Mouse (Mus musculus): ENCODE results near the gene Tmem221. TPM values are rescaled to one million over a fixed set of nuclear protein-coding genes. Genes with fewer than 3 reads are reported as not detected.
"Not testable (repeated sequence)": the region's sequence is repeated elsewhere in the genome, so short reads cannot be mapped to it uniquely, and the experiment has no call there.

Gene Tmem221
- polyA plus RNA-seq, 1 experiment from 2014 or later, result 0.56 TPM

DNA sequence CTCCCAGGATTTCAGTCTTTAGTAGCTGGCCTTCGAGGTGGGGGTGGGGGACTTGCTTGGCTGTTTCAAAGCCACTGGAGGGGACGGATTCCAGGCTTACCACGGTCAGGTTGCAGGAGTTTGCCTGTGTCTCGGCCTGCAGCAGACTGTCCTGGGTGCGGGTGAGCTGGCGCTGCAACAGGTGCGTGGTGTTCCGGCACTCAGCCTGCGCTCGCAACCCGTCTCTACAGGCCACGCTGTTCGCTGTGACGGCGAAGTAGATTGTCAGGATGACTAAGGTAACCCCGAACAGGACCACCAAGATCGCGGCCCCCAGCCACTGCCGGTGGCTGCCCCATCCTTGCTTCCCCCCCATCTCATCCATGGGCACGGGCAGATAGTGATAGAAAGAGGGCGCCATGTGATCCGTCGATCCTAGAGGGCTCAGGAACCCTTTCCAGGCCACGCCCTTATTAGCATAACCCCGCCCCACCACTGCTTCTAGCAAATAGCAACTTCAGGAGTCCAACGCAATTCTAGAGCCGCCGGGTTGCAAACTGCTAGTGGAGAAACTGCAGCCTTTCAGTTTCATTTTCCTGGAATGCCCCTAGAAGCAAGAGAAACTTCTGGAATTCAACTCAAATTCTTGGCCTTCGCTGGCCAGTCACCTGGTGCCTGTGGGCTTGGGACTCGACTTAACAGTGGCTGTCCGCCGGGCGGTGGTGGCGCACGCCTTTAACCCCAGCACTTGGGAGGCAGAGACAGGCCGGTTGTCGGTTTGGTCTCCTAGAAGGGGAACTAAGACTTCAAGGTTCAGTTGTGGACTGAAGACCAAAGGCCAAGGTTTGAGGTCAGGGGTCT, 21.4 kb downstream of the Tmem221 start, which contains the start of gene Bst2:
Bst2 (minus strand) TSS at position 429 of the 840 bp plus-strand sequence.
- H3K27ac ChIP-seq, result no peak within 1 kb of the TSS
- peak within 1 kb of the TSS; percentile 51 for H3K4me2 ChIP-seq (replicated peaks)
- H3K9ac ChIP-seq, result no peak within 1 kb of the TSS
- peak within 1 kb of the TSS; percentile 26 for H3K4me3 ChIP-seq
- H3K36me3 ChIP-seq, result no peaks in the 10 kb centered on the region
- no peak for ATAC-seq (ENCODE audit: low FRiP score)
- peaks cover 40% of the 10 kb centered on the region for H3K27me3 ChIP-seq
- 3% methylated on average over 37 of the region's 37 CpGs for WGBS
- H3K4me1 ChIP-seq, result peaks cover 7% of the 10 kb centered on the region; the same call in 1 of the 2 replicates
- H3K9me3 ChIP-seq (replicated peaks), result no peaks in the 10 kb centered on the region

DNA sequence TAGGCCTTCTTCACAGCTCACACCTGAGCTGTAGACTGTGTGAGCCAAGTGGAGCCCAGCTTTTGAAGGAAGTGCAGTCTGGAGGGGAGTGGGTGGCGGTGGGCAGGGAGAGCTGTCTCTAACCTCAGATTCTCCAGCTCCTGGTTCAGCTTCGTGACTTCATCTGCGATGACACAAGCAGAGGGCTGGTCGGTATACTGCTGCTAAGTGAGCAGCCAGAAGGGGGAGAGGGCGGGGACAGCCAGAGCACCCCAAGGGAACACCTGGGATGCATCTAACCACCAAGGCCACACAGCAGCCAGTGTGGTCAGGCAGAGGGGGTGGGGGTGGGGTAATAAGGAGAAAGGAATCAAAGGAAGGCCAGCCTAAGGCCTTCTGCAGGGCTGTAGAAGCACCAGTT, 23.0 kb downstream of the Tmem221 start:
- Histone ChIP-seq H3K9ac (no peak overlapping the region), H3K4me1 (peaks cover 7% of the 10 kb centered on the region; the same call in 1 of the 2 replicates), H3K27me3 (peaks cover 40% of the 10 kb centered on the region), H3K4me3 (no peak overlapping the region), H3K36me3 (no peaks in the 10 kb centered on the region), H3K27ac (no peak overlapping the region), H3K4me2 (replicated peaks) (no peak overlapping the region), H3K9me3 (replicated peaks) (no peaks in the 10 kb centered on the region)
- ATAC-seq (ENCODE audit: low FRiP score), result no peak
- 58% methylated on average over 5 of the region's 5 CpGs for WGBS

DNA sequence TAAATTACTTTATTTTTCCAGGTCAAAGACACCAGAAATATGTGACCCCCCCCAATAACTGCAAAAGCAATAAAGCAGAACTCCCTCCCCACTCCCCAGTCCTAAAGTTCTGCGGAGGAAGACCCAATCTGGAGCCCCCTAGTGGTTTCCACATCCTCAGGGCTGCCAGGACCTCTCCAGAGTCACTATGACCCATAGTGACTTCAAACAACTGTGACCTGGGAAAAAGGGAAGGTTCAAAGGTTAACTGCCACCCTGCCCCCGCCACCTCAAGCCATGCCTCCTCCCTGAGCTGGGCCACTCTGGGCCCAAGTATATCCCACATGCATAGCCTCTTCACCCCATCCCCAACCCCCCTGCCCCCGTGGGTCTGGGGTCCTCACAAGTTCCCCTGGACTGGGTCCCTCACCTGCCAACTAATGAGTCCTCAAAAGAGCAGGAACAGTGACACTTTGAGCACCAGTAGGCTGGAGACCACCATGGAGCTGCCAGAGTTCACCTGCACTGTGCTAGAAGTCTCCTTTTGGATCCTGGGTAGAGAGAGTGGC, 24.3 kb downstream of the Tmem221 start:
- H3K4me2 ChIP-seq (replicated peaks), result no peak overlapping the region
- peaks cover 7% of the 10 kb centered on the region; the same call in 1 of the 2 replicates for H3K4me1 ChIP-seq
- peaks cover 35% of the 10 kb centered on the region for H3K27me3 ChIP-seq
- no peak for ATAC-seq (ENCODE audit: low FRiP score)
- no peak overlapping the region for H3K27ac ChIP-seq
- WGBS, result 35% methylated on average over 3 of the region's 3 CpGs
- no peaks in the 10 kb centered on the region for H3K9me3 ChIP-seq (replicated peaks)
- no peak overlapping the region for H3K9ac ChIP-seq
- H3K4me3 ChIP-seq, result no peak overlapping the region
- no peaks in the 10 kb centered on the region for H3K36me3 ChIP-seq

DNA sequence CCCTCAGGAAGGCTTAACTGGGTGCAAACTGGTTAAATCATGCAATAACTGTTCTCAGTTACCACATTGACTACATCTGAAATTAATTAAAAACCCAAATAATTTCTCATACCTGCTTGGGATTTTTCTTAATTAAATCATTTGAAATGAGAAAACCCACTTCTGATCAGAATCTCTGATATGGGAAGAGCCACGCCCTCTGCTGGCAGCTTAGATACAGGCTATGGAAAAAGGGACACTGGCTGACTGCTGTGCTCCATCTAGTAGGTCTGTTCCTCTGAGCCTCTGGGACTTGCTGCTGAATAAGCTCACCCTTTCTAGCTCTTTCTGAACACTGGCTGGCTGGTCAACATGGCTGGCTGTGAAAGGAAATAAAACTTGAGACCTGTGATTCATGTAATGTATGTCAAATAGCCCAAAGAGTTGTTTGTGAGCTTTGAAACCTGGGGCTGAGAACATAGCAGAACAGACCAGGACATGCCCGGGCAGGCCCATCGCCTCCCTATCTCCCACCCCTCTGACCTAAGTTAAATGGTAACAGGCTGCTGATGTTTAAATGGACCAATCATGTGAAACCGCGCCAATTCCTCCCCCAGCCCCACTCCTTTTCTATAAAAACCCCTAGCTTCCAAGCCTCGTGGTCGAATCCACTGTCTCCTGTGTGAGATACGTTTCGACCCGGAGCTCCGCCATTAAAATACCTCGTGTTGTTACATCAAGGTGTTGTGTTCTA, 27.8 kb downstream of the Tmem221 start:
- not testable (repeated sequence) for H3K27ac ChIP-seq; H3K9me3 ChIP-seq (replicated peaks); H3K4me2 ChIP-seq (replicated peaks); H3K9ac ChIP-seq; H3K36me3 ChIP-seq; ATAC-seq (ENCODE audit: low FRiP score); H3K4me3 ChIP-seq; H3K4me1 ChIP-seq
- peaks cover 34% of the 10 kb centered on the region for H3K27me3 ChIP-seq
- 74% methylated on average over 6 of the region's 12 CpGs for WGBS

DNA sequence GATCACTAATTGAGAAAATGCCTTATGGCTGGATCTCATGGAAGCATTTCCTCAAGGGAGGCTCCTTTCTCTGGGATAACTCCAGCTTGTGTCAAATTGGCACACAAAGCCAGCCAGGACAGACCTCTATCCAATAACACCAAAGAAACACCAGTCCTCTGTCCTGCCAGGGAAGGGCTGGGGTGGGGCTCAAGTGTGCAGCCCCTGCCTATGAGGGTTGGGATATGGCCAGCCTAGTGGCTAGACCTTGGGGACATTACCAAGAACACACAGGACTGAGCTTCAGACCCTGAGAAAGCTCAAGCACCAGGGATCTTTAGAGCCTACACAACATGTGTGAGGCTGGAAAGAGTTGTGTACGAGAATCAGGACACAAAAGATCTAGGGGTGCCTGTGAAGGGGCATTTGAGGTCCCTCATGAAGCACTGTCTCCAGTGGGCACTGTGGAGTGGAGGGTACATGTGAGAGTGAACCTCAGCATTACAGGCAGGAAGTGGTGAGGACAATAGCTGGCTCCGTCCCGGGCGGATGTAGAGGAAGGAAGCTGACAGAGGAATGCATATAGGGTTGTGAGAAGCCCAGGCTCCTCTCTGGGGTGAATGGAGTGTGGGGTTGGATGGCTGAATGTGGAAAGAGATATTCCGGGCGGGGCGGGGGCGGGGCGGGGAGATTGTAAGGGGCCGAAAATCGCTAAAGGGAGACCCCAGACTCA, 30.2 kb downstream of the Tmem221 start:
- Histone ChIP-seq H3K27me3 (peaks cover 53% of the 10 kb centered on the region), H3K9ac (no peak overlapping the region), H3K4me1 (peaks cover 16% of the 10 kb centered on the region), H3K27ac (no peak overlapping the region), H3K4me2 (replicated peaks) (no peak overlapping the region), H3K36me3 (no peaks in the 10 kb centered on the region), H3K4me3 (no peak overlapping the region), H3K9me3 (replicated peaks) (no peaks in the 10 kb centered on the region)
- no peak for ATAC-seq (ENCODE audit: low FRiP score)
- 82% methylated on average over 11 of the region's 11 CpGs for WGBS

DNA sequence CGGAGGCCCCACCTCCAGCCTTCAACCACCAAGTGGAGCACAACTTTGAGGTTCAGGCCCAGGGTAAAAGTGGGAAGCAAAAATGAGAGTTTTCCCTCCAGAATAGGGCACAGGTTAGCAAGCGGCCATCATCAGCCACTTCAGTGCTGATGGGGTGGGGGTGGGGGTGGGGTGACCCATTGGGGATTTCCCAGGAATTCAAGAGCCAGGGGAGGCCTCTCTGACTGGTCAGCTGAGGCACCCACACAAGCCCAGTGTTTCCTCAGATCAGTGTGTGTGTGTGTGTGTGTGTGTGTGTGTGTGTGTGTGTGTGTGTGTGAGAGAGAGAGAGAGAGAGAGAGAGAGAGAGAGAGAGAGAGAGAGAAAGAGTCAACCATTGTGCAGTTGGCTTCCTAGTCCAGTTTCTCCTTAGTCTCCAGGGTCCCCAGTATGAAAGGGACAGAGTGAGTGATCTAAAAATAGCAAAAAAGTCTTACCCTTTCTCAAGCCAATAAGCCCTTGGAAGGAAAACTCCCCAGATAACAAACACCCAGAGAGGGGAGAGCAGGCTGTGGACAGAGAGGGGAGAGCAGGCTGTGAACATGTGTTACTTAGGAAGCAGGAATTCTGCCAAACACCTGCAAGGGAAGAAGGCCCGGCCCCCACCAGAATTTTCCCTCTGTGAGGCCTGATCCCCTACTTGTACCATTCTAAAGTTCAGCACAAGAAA, 31.4 kb downstream of the Tmem221 start:
- ATAC-seq (ENCODE audit: low FRiP score), result no peak
- Histone ChIP-seq H3K27me3 (peaks cover 56% of the 10 kb centered on the region), H3K27ac (no peak overlapping the region), H3K36me3 (no peaks in the 10 kb centered on the region), H3K9me3 (replicated peaks) (no peaks in the 10 kb centered on the region), H3K4me1 (peaks cover 16% of the 10 kb centered on the region), H3K4me2 (replicated peaks) (no peak overlapping the region), H3K4me3 (no peak overlapping the region), H3K9ac (no peak overlapping the region)
- 29% methylated on average over 3 of the region's 3 CpGs for WGBS

DNA sequence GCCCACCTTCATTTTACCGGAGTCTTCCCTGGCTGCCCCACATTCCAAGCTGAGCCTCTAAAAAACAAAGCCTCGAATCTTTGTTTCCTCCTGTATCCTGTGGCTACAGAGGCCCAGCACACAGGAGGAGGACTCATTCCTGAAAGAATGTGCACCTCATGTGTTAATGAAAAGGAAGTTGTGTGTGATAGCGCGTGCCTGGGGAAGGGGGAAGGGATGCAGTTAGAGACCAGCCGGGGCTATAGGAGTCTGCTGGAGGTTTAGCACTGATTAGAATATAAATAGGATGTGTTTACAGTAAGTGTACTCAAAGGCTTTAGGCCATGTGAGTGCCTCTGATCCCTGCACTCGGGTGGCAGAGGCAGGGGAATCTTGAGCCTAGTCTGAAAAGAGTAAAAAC, 32.4 kb downstream of the Tmem221 start:
- no peak for ATAC-seq (ENCODE audit: low FRiP score)
- WGBS, result 1% methylated on average over 6 of the region's 6 CpGs
- Histone ChIP-seq H3K4me2 (replicated peaks) (no peak overlapping the region), H3K4me1 (peaks cover 18% of the 10 kb centered on the region), H3K36me3 (no peaks in the 10 kb centered on the region), H3K9me3 (replicated peaks) (no peaks in the 10 kb centered on the region), H3K27ac (no peak overlapping the region), H3K27me3 (peaks cover 56% of the 10 kb centered on the region), H3K4me3 (no peak overlapping the region), H3K9ac (no peak overlapping the region)

DNA sequence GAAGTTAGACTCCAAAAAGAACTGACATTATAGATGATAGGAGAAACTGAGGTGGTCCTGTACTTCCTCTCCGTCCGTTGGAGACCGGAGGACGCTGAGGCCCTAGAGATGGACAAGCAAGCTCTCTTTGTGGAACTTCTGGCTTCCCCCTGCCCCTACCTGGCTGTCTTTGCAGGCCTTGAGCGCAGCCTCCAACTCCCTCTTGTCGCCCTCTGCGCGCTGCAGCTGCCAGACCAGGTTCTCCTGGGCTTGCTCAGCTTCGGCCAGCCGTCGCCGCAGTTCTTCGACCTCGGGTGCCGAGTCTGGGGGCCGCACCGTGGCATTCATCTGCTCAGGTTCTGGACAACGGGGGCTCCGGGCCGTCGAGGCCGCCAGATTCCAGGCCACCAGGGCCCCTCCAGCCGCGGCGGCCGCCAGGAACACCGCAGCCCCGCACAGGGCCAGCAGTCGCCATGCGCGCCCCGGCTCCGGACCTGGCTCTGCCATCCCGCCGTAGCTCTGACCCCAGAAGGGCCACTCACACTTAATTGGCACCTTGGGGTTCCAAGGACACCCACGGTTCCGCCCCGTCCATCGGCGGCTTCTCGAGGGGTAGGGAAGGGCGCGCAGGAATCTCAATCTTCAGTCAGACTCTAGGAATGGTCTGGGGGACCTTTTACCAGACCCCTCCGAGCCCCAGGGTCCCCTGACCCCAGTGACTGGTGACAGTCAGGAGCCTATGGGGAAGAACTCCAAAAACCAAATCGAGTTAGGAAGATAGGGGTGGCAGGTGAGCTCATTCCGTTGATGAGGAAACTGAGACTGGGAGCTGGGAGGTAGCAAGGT, 33.2 kb downstream of the Tmem221 start, which contains the start of gene Ccdc194:
Ccdc194 (minus strand) TSS at position 486 of the 825 bp plus-strand sequence.
- ATAC-seq (ENCODE audit: low FRiP score), result no peak
- Histone ChIP-seq H3K4me1 (peaks cover 18% of the 10 kb centered on the region), H3K9me3 (replicated peaks) (no peaks in the 10 kb centered on the region), H3K27me3 (peaks cover 56% of the 10 kb centered on the region), H3K27ac (no peak within 1 kb of the TSS), H3K4me3 (peak within 1 kb of the TSS; percentile 12; the same call in 1 of the 2 replicates), H3K9ac (no peak within 1 kb of the TSS), H3K36me3 (no peaks in the 10 kb centered on the region), H3K4me2 (replicated peaks) (peak within 1 kb of the TSS; percentile 22; the same call in 1 of the 2 replicates)
- WGBS, result 4% methylated on average over 46 of the region's 46 CpGs

DNA sequence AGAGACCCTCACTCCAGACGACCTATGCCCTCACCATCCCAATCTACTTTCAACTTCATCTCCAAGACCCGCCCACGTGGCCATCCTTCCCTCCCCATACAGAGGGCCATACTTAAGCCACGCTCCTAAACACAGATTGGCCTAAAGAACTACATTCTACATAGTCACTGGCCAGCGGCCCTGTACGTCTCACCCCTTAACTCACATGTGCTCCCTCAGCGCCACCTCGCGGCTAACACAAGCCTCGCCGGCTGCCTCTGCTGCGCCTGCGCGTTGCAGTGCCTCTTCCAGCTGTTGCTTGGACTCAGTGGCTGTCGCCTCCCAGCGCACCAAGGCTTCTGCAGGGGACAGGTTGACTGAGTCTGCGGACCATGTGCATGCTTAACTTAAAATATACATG, 37.0 kb downstream of the Tmem221 start:
- peaks cover 36% of the 10 kb centered on the region for H3K27me3 ChIP-seq
- peak; percentile 65 for ATAC-seq (ENCODE audit: low FRiP score)
- no peak overlapping the region for H3K9ac ChIP-seq
- peaks cover 23% of the 10 kb centered on the region for H3K4me1 ChIP-seq
- H3K27ac ChIP-seq, result no peak overlapping the region
- H3K36me3 ChIP-seq, result no peaks in the 10 kb centered on the region
- H3K4me2 ChIP-seq (replicated peaks), result no peak overlapping the region
- no peak overlapping the region for H3K4me3 ChIP-seq
- H3K9me3 ChIP-seq (replicated peaks), result no peaks in the 10 kb centered on the region
- WGBS, result 6% methylated on average over 17 of the region's 17 CpGs

DNA sequence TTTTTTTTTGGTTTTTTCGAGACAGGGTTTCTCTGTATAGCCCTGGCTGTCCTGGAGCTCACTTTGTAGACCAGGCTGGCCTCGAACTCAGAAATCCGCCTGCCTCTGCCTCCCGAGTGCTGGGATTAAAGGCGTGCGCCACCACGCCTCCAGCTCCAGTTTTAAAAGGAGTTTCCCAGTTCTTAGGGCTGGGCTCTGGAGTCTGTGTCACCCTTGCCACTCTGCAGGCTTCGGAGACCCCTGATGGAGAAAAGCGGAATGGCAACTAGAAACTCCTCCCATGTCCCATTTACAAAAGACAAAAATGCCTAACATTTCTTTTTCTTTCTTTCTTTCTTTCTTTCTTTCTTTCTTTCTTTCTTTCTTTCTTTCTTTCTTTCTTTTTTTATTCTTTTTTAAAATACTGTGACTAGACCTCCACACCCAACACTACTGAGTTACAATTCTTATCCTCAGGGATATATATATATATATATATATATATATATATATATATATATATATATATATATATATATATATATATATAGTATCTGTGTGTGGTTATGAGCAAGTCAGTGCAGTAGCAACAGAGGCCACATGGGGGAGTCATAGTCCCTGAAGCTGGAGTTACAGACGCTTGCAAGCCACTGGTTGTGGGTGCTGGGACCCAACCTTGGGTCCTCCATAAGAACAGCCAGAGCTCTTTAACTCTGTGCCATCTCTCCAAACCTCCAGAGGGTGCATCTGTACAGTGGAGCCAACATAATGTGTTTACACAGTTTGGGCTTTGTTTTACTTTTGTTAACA, 39.4 kb downstream of the Tmem221 start:
- H3K4me3 ChIP-seq; H3K9ac ChIP-seq; H3K9me3 ChIP-seq (replicated peaks); H3K27ac ChIP-seq; ATAC-seq (ENCODE audit: low FRiP score); H3K36me3 ChIP-seq; H3K4me2 ChIP-seq (replicated peaks): not testable (repeated sequence)
- peaks cover 12% of the 10 kb centered on the region for H3K27me3 ChIP-seq
- WGBS, result 48% methylated on average over 8 of the region's 10 CpGs
- peaks cover 11% of the 10 kb centered on the region for H3K4me1 ChIP-seq
